Mouse (Mus musculus): ENCODE data around the gene Tnnc1.

GRCm38 (mm10) chr14:31177715-31178114 lies 30.4 kb upstream of the Tnnc1 start:
- TF ChIP-seq GATA1 (IDR thresholded peaks at IDR 0.05; ENCODE audit: borderline replicate concordance, low read length) (no peak), FLI1 (IDR thresholded peaks at IDR 0.05; ENCODE audit: low read length) (no peak)
